Mouse (Mus musculus) spleen, adult 2 months (tissue): Measurements from ENCODE around the gene Olfr56. TPM values are rescaled to one million over a fixed set of nuclear protein-coding genes. Genes with fewer than 3 reads are reported as not detected.

Experiments used
- DNase-seq, 2 experiments: peaks; one replicate each; pipeline versions ENCODE4 v3.0.0 to v3.0.0-alpha.2; 2012 to 2021; ENCODE audit warnings: low spot score in 2 of 2, low read depth in 1 of 2
- H3K27ac ChIP-seq: fragments of 200-500 bp; 2 replicates; pipeline ENCODE4 v1.5.1; 2012; ENCODE audit warnings: low read length, inconsistent platforms; ENCODE audit not compliant: insufficient read depth
- H3K27me3 ChIP-seq: fragments of 200-500 bp; 2 replicates; pipeline ENCODE4 v1.6.1; 2012; ENCODE audit warnings: mild to moderate bottlenecking, moderate library complexity, low read length, inconsistent platforms; ENCODE audit not compliant: control insufficient read depth, insufficient read depth
- H3K36me3 ChIP-seq: fragments of 200-500 bp; 2 replicates; pipeline ENCODE4 v1.6.1; 2012; ENCODE audit warnings: mild to moderate bottlenecking, low read length, inconsistent platforms; ENCODE audit not compliant: control insufficient read depth, insufficient read depth
- H3K4me1 ChIP-seq: fragments of 200-500 bp; 2 replicates; pipeline ENCODE4 v1.6.1; 2011; ENCODE audit warnings: inconsistent platforms; ENCODE audit not compliant: control insufficient read depth, insufficient read depth, insufficient read length
- H3K4me3 ChIP-seq: fragments of 200-500 bp; 2 replicates; pipeline ENCODE4 v1.5.1; 2011; ENCODE audit warnings: mild to moderate bottlenecking, inconsistent platforms; ENCODE audit not compliant: insufficient read depth, insufficient read length; ENCODE audit errors: extremely low read depth
- CTCF ChIP-seq: fragments of 200-500 bp; IDR thresholded peaks from 2 replicates; pipeline ENCODE4 v1.5.1; 2011; ENCODE audit warnings: mild to moderate bottlenecking, inconsistent platforms; ENCODE audit not compliant: insufficient read depth, insufficient read length, insufficient replicate concordance; ENCODE audit errors: extremely low read depth
- POLR2A ChIP-seq: fragments of 200-500 bp; IDR thresholded peaks from 2 replicates; pipeline ENCODE4 v1.6.1; 2011; ENCODE audit warnings: low read depth, low read length, inconsistent platforms
- WGBS: fragments of 180-500 bp; shearing (Covaris S2); methylation state at CpG from one replicate; pipeline ENCODE4 v1.1.7; 2018; 5-methylcytosine and 5-hydroxymethylcytosine counted together
- polyA plus RNA-seq: library from polyadenylated mRNA; depleted of rRNA; stranded (reverse); fragments of >200 nt; gene quantifications from 2 replicates; pipeline ENCODE4 v1.2.3, GENCODE M21; 2012

The Olfr56 gene
- polyA plus RNA-seq, 1 experiment = 0.05 TPM

- WGBS = 91% methylated on average over 6 of the region's 6 CpGs
- no peak for TF ChIP-seq CTCF
- TF ChIP-seq POLR2A = no peak
Observed at GRCm38 (mm10) chr11:49112624-49113219, 134.0 kb downstream of the Olfr56 start.

GRCm38 (mm10) chr11:49114158-49114557, 135.5 kb downstream of the Olfr56 start:
- Histone ChIP-seq H3K4me3 (no peak overlapping the region), H3K4me1 (no peaks in the 10 kb centered on the region), H3K27ac (no peak overlapping the region), H3K27me3 (no peaks in the 10 kb centered on the region), H3K36me3 (no peaks in the 10 kb centered on the region)
- DNase-seq = no peak
- WGBS = 11% methylated on average over 2 of the region's 2 CpGs
- TF ChIP-seq CTCF (no peak), POLR2A (no peak)

More at GRCm38 (mm10) chr11:49112624-49113219, 134.0 kb downstream of the Olfr56 start:
- H3K4me3 ChIP-seq = no peak overlapping the region
- H3K27ac ChIP-seq = no peak overlapping the region
- no peak for DNase-seq
- no peaks in the 10 kb centered on the region for H3K36me3 ChIP-seq
- no peaks in the 10 kb centered on the region for H3K4me1 ChIP-seq
- no peaks in the 10 kb centered on the region for H3K27me3 ChIP-seq

GRCm38 (mm10) chr11:49114774-49115173, 136.1 kb downstream of the Olfr56 start, which contains the start of gene Olfr1396:
Olfr1396 (minus strand) TSS chr11:49114874.
- Histone ChIP-seq H3K36me3 (no peaks in the 10 kb centered on the region), H3K27me3 (no peaks in the 10 kb centered on the region), H3K4me1 (no peaks in the 10 kb centered on the region), H3K27ac (no peak within 1 kb of the TSS), H3K4me3 (no peak within 1 kb of the TSS)
- DNase-seq = no peak
- no peak for TF ChIP-seq POLR2A
- no peak for TF ChIP-seq CTCF

- no peaks in the 10 kb centered on the region for H3K36me3 ChIP-seq
- TF ChIP-seq CTCF = no peak
- no peak for TF ChIP-seq POLR2A
- 94% methylated on average over 3 of the region's 3 CpGs for WGBS
- H3K4me1 ChIP-seq = no peaks in the 10 kb centered on the region
- no peak overlapping the region for H3K4me3 ChIP-seq
- no peaks in the 10 kb centered on the region for H3K27me3 ChIP-seq
- H3K27ac ChIP-seq = no peak overlapping the region
- no peak for DNase-seq
Observed at GRCm38 (mm10) chr11:49119635-49120034, 140.9 kb downstream of the Olfr56 start.

GRCm38 (mm10) chr11:49124169-49124568, 145.5 kb downstream of the Olfr56 start:
- Histone ChIP-seq H3K27me3 (no peaks in the 10 kb centered on the region), H3K36me3 (no peaks in the 10 kb centered on the region), H3K4me1 (no peaks in the 10 kb centered on the region), H3K4me3 (no peak overlapping the region), H3K27ac (no peak overlapping the region)
- TF ChIP-seq POLR2A = no peak
- TF ChIP-seq CTCF = no peak
- WGBS = 86% methylated on average over 2 of the region's 2 CpGs
- DNase-seq = no peak

GRCm38 (mm10) chr11:49141974-49142373, 163.3 kb downstream of the Olfr56 start, which contains the start of gene Olfr1395:
Olfr1395 (plus strand) TSS chr11:49142274.
- DNase-seq = no peak
- H3K4me3 ChIP-seq = no peak within 1 kb of the TSS
- WGBS = 88% methylated on average over 6 of the region's 6 CpGs

GRCm38 (mm10) chr11:49154077-49154476, 175.4 kb downstream of the Olfr56 start, which contains the start of gene Olfr1394:
Olfr1394 (plus strand) TSS chr11:49154377.
- DNase-seq = no peak
- H3K36me3 ChIP-seq = no peaks in the 10 kb centered on the region
- H3K27ac ChIP-seq = no peak within 1 kb of the TSS
- no peaks in the 10 kb centered on the region for H3K27me3 ChIP-seq
- no peak within 1 kb of the TSS for H3K4me3 ChIP-seq
- WGBS = 89% methylated on average over 1 of the region's 1 CpGs
- no peak for TF ChIP-seq CTCF
- TF ChIP-seq POLR2A = no peak
- no peaks in the 10 kb centered on the region for H3K4me1 ChIP-seq

More at GRCm38 (mm10) chr11:49141974-49142373, 163.3 kb downstream of the Olfr56 start, which contains the start of gene Olfr1395:
- H3K27ac ChIP-seq = no peak within 1 kb of the TSS
- H3K4me1 ChIP-seq = no peaks in the 10 kb centered on the region
- no peaks in the 10 kb centered on the region for H3K36me3 ChIP-seq
- H3K27me3 ChIP-seq = no peaks in the 10 kb centered on the region
- TF ChIP-seq CTCF (no peak), POLR2A (no peak)
